Mouse (Mus musculus): ENCODE results near the gene Rps26. TPM values are rescaled to one million over a fixed set of nuclear protein-coding genes. Genes with fewer than 3 reads are reported as not detected.

Rps26 gene
- polyA plus RNA-seq, 1 experiment, result 5,964 TPM

GRCm38 (mm10) chr10:128588775-128589463 lies 37.6 kb downstream of the Rps26 start:
- TF ChIP-seq FLI1 (IDR thresholded peaks at IDR 0.05; ENCODE audit: low read length) (no peak), GATA1 (IDR thresholded peaks at IDR 0.05; ENCODE audit: borderline replicate concordance, low read length) (no peak)
- Histone ChIP-seq H3K27me3 (replicated peaks) (peaks cover 83% of the 10 kb centered on the region), H3K4me1 (peaks cover 45% of the 10 kb centered on the region), H3K36me3 (replicated peaks; ENCODE audit: low read length) (no peaks in the 10 kb centered on the region), H3K9me3 (no peaks in the 10 kb centered on the region), H3K4me3 (replicated peaks) (peak overlapping the region; percentile 93)

DNA sequence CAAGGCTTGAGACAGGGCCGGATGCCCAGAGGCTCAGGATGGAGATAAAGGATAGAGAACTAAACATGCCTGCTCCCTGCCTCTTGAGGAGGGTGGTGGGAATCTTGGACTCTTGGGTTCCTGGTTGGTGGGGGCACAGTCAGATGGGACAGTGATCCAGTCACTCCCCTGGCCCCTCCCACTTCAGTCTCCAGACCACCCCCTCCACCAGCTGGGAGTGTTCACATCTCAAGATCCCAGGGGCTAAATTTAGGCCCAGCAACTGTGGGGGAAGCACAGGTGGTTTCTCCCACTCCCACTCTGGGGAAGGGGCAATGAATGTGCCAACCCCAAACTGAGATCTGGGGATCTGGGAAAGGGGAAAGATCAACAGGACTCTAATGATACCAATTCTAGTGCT lies 38.4 kb downstream of the Rps26 start:
- no peak for TF ChIP-seq GATA1 (IDR thresholded peaks at IDR 0.05; ENCODE audit: borderline replicate concordance, low read length)
- TF ChIP-seq FLI1 (IDR thresholded peaks at IDR 0.05; ENCODE audit: low read length), result no peak
- Histone ChIP-seq H3K36me3 (replicated peaks; ENCODE audit: low read length) (no peaks in the 10 kb centered on the region), H3K27me3 (replicated peaks) (peaks cover 88% of the 10 kb centered on the region), H3K4me3 (replicated peaks) (no peak overlapping the region), H3K9me3 (no peaks in the 10 kb centered on the region), H3K4me1 (peaks cover 53% of the 10 kb centered on the region)

- peaks cover 54% of the 10 kb centered on the region for H3K4me1 ChIP-seq
- peaks cover 88% of the 10 kb centered on the region for H3K27me3 ChIP-seq (replicated peaks)
- H3K9me3 ChIP-seq, result no peaks in the 10 kb centered on the region
- no peaks in the 10 kb centered on the region for H3K36me3 ChIP-seq (replicated peaks; ENCODE audit: low read length)
- no peak overlapping the region for H3K4me3 ChIP-seq (replicated peaks)
- no peak for TF ChIP-seq FLI1 (IDR thresholded peaks at IDR 0.05; ENCODE audit: low read length)
- no peak for TF ChIP-seq GATA1 (IDR thresholded peaks at IDR 0.05; ENCODE audit: borderline replicate concordance, low read length)
Observed at GRCm38 (mm10) chr10:128587697-128588096, 38.9 kb downstream of the Rps26 start.

DNA sequence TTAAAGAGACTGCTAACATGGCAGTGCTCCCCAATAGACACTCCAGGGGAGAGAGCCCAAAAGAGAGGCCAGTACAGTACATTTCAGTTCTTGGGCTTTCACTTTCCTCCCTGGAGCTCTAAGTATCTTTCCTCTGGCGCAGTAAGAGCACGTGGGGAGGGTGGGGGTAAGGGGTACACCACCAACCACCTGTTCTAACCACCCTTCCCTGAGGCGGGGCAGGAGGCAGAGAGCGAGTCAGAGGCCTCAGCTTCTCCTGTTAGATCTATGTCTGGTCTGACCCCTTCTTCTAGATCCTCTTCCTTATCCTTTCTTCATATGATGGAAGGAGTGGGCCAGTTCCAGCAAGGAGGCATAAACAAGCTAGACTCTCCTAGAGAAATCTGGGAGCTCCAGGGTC lies 39.4 kb downstream of the Rps26 start:
- no peaks in the 10 kb centered on the region for H3K36me3 ChIP-seq (replicated peaks; ENCODE audit: low read length)
- no peaks in the 10 kb centered on the region for H3K9me3 ChIP-seq
- no peak overlapping the region for H3K4me3 ChIP-seq (replicated peaks)
- peaks cover 87% of the 10 kb centered on the region for H3K27me3 ChIP-seq (replicated peaks)
- TF ChIP-seq GATA1 (IDR thresholded peaks at IDR 0.05; ENCODE audit: borderline replicate concordance, low read length), result no peak
- no peak for TF ChIP-seq FLI1 (IDR thresholded peaks at IDR 0.05; ENCODE audit: low read length)
- H3K4me1 ChIP-seq, result peaks cover 52% of the 10 kb centered on the region

DNA sequence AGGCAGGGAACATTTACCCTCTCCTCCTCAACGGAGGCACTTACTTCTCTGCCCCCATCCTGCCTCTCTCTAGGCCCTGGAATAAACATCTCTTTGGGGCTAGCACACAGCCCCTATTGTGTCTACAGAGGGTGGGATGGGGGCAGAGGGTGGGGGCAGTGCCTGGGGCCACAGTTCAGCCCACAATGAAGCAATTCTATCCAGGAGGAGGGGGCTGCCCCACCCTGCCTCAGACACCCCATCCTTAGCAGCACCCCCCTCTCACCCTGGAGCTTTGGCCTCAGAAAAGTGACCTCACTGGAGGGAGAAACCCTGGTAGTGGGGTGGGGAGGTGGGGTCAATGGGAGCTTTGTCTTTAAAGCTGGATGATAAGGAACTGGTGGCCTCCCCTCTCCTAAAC lies 40.0 kb downstream of the Rps26 start:
- H3K9me3 ChIP-seq, result no peaks in the 10 kb centered on the region
- no peak overlapping the region for H3K4me3 ChIP-seq (replicated peaks)
- peaks cover 87% of the 10 kb centered on the region for H3K27me3 ChIP-seq (replicated peaks)
- TF ChIP-seq FLI1 (IDR thresholded peaks at IDR 0.05; ENCODE audit: low read length) (no peak), GATA1 (IDR thresholded peaks at IDR 0.05; ENCODE audit: borderline replicate concordance, low read length) (no peak)
- H3K36me3 ChIP-seq (replicated peaks; ENCODE audit: low read length), result no peaks in the 10 kb centered on the region
- H3K4me1 ChIP-seq, result peaks cover 47% of the 10 kb centered on the region

DNA sequence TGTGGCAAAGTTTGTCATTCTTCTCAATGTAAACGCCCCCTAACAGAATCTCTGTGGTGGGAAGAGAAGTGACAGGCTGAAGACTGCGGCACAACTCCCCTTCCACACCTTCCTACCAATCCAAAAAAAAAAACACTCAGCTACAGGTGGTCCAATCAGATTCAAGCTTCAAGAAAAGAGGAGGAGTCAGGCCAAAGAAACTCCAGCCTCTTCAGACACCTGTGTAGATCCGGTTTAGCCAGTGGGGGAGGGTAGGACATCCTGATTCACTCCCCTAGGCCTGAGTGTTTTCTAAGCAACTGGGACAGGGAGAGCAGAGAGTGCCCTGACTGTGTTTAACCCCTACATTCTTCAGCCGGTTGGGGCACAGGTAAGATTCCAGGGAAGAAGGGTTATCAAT lies 42.2 kb downstream of the Rps26 start:
- peaks cover 31% of the 10 kb centered on the region for H3K4me1 ChIP-seq
- TF ChIP-seq GATA1 (IDR thresholded peaks at IDR 0.05; ENCODE audit: borderline replicate concordance, low read length), result no peak
- TF ChIP-seq FLI1 (IDR thresholded peaks at IDR 0.05; ENCODE audit: low read length), result no peak
- H3K27me3 ChIP-seq (replicated peaks), result peaks cover 79% of the 10 kb centered on the region
- no peaks in the 10 kb centered on the region for H3K36me3 ChIP-seq (replicated peaks; ENCODE audit: low read length)
- H3K4me3 ChIP-seq (replicated peaks), result no peak overlapping the region
- no peaks in the 10 kb centered on the region for H3K9me3 ChIP-seq

DNA sequence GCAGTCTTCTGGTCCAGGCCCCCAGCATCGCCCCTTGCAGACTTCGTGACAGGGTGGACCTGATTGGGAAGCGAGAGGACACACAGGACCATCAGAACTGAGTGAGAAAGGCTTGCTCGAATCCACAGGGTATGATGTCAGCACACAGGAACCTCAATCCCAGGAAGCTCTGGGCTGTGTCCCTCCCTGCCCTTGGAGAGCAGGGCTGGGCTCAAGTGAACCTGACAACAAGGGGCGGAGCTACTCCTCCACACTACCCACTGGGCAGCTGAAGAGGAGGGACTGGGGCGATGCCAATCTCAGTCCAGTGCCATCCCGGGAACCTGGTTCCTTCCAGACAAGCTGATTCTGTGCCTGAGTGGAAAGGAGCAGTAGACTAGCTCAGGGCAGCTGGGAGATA lies 42.9 kb downstream of the Rps26 start:
- H3K4me1 ChIP-seq, result peaks cover 23% of the 10 kb centered on the region
- no peaks in the 10 kb centered on the region for H3K9me3 ChIP-seq
- H3K36me3 ChIP-seq (replicated peaks; ENCODE audit: low read length), result no peaks in the 10 kb centered on the region
- no peak overlapping the region for H3K4me3 ChIP-seq (replicated peaks)
- H3K27me3 ChIP-seq (replicated peaks), result peaks cover 76% of the 10 kb centered on the region
- TF ChIP-seq FLI1 (IDR thresholded peaks at IDR 0.05; ENCODE audit: low read length) (no peak), GATA1 (IDR thresholded peaks at IDR 0.05; ENCODE audit: borderline replicate concordance, low read length) (no peak)

- peaks cover 56% of the 10 kb centered on the region for H3K27me3 ChIP-seq (replicated peaks)
- H3K4me3 ChIP-seq (replicated peaks), result no peak overlapping the region
- peaks cover 12% of the 10 kb centered on the region for H3K4me1 ChIP-seq
- TF ChIP-seq FLI1 (IDR thresholded peaks at IDR 0.05; ENCODE audit: low read length) (no peak), GATA1 (IDR thresholded peaks at IDR 0.05; ENCODE audit: borderline replicate concordance, low read length) (no peak)
- H3K36me3 ChIP-seq (replicated peaks; ENCODE audit: low read length), result no peaks in the 10 kb centered on the region
- peaks cover 3% of the 10 kb centered on the region; the same call in 1 of the 2 replicates for H3K9me3 ChIP-seq
Observed at GRCm38 (mm10) chr10:128579731-128580130, 46.8 kb downstream of the Rps26 start.

DNA sequence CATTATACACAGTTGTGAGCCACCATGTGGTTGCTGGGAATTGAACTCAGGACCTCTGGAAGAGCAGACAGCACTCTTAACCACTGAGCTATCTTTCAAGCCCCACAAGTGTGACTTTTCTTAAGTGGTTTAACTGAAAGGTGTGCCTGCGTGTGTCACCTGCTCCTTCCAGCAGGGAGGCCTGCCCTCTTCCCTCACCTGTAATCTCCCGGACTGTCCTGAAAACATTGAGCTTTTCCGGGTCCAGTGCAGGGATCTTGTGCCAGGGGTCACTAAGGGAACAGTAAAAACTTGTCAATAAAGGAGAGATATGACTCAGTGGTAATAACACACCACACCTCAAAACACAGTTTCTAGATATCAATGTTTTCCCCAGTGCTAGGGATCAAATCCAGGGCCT lies 47.2 kb downstream of the Rps26 start:
- peaks cover 52% of the 10 kb centered on the region for H3K27me3 ChIP-seq (replicated peaks)
- H3K9me3 ChIP-seq, result peaks cover 3% of the 10 kb centered on the region; the same call in 1 of the 2 replicates
- H3K4me1 ChIP-seq, result peaks cover 12% of the 10 kb centered on the region
- H3K36me3 ChIP-seq (replicated peaks; ENCODE audit: low read length), result no peaks in the 10 kb centered on the region
- no peak overlapping the region for H3K4me3 ChIP-seq (replicated peaks)
- TF ChIP-seq FLI1 (IDR thresholded peaks at IDR 0.05; ENCODE audit: low read length), result no peak
- TF ChIP-seq GATA1 (IDR thresholded peaks at IDR 0.05; ENCODE audit: borderline replicate concordance, low read length), result no peak

GRCm38 (mm10) chr10:128578330-128578729 lies 48.2 kb downstream of the Rps26 start:
- Histone ChIP-seq H3K4me1 (peaks cover 3% of the 10 kb centered on the region; the same call in 1 of the 2 replicates), H3K4me3 (replicated peaks) (no peak overlapping the region), H3K36me3 (replicated peaks; ENCODE audit: low read length) (no peaks in the 10 kb centered on the region), H3K27me3 (replicated peaks) (peaks cover 52% of the 10 kb centered on the region), H3K9me3 (peaks cover 3% of the 10 kb centered on the region; the same call in 1 of the 2 replicates)
- no peak for TF ChIP-seq GATA1 (IDR thresholded peaks at IDR 0.05; ENCODE audit: borderline replicate concordance, low read length)
- no peak for TF ChIP-seq FLI1 (IDR thresholded peaks at IDR 0.05; ENCODE audit: low read length)
